Mouse (Mus musculus): Measurements from ENCODE around the gene Sema4d. TPM values are rescaled to one million over a fixed set of nuclear protein-coding genes. Genes with fewer than 3 reads are reported as not detected.
A peak's percentile ranks its signal among the peaks of the same experiment; 100 is the strongest.

The Sema4d gene
- total and polyA plus RNA-seq, 2 experiments from 2014 or later = 13.7 to 33.1 TPM

GRCm38 (mm10) chr13:51792135-51792573, 1.4 kb downstream of the Sema4d start:
- Histone ChIP-seq H3K27me3 (ENCODE audit: insufficient read depth, low read length) (no peaks in the 10 kb centered on the region), H3K4me3 (ENCODE audit: low read length) (peak overlapping the region; percentile 80), H3K4me2 (ENCODE audit: low read depth, low read length) (peak overlapping the region; percentile 80), H3K27ac (peak overlapping the region; percentile 72; the same call in 1 of the 2 replicates), H3K9me3 (ENCODE audit: low read length) (no peaks in the 10 kb centered on the region), H3K9ac (replicated peaks; ENCODE audit: low read length) (peak overlapping the region; percentile 81), H3K36me3 (ENCODE audit: insufficient read depth, low read length) (no peaks in the 10 kb centered on the region), H3K4me1 (ENCODE audit: insufficient read depth, low read length) (peaks cover 25% of the 10 kb centered on the region)
- DNase-seq (ENCODE audit: low spot score) (no peak), ATAC-seq (peak; percentile 52)
- no peak for TF ChIP-seq CTCF (IDR thresholded peaks at IDR 0.05; ENCODE audit: low read depth)
- WGBS = 20% methylated on average over 11 of the region's 11 CpGs

GRCm38 (mm10) chr13:51791604-51792003, 1.9 kb downstream of the Sema4d start:
- Histone ChIP-seq H3K36me3 (ENCODE audit: insufficient read depth, low read length) (no peaks in the 10 kb centered on the region), H3K4me3 (ENCODE audit: low read length) (peak overlapping the region; percentile 80), H3K4me1 (ENCODE audit: insufficient read depth, low read length) (peaks cover 25% of the 10 kb centered on the region), H3K9me3 (ENCODE audit: low read length) (no peaks in the 10 kb centered on the region), H3K9ac (replicated peaks; ENCODE audit: low read length) (no peak overlapping the region), H3K4me2 (ENCODE audit: low read depth, low read length) (peak overlapping the region; percentile 80), H3K27me3 (ENCODE audit: insufficient read depth, low read length) (no peaks in the 10 kb centered on the region), H3K27ac (no peak overlapping the region)
- WGBS = 61% methylated on average over 3 of the region's 3 CpGs
- ATAC-seq = no peak
- no peak for TF ChIP-seq CTCF (IDR thresholded peaks at IDR 0.05; ENCODE audit: low read depth)
- DNase-seq (ENCODE audit: low spot score) = no peak

DNA sequence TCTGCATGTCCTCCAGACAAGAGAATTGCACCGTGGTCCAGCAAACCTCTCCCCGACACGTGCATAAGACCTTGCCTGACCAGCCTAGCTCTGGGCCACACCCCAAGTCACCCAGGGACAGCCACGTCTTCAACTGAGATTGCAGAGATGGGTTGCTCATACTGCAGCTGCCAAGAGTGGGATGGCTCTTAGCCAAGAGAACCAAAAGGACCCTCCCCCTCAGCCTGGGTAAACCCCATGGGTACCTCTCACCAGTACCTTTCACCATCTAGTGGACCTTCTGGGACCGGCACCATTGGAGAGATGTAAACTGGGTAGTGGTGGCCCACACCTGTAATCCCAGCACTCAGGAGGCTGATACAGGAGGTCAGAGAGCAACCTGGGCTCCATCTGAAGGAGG, 2.8 kb downstream of the Sema4d start:
- Histone ChIP-seq H3K4me2 (ENCODE audit: low read depth, low read length) (no peak overlapping the region), H3K9ac (replicated peaks; ENCODE audit: low read length) (no peak overlapping the region), H3K4me1 (ENCODE audit: insufficient read depth, low read length) (peaks cover 25% of the 10 kb centered on the region), H3K4me3 (ENCODE audit: low read length) (no peak overlapping the region), H3K27me3 (ENCODE audit: insufficient read depth, low read length) (no peaks in the 10 kb centered on the region), H3K27ac (no peak overlapping the region), H3K9me3 (ENCODE audit: low read length) (no peaks in the 10 kb centered on the region), H3K36me3 (ENCODE audit: insufficient read depth, low read length) (no peaks in the 10 kb centered on the region)
- TF ChIP-seq CTCF (IDR thresholded peaks at IDR 0.05; ENCODE audit: low read depth) = 0 out of 2 replicates have a peak, but pooled peaks have one; percentile 2
- WGBS = 55% methylated on average over 5 of the region's 5 CpGs
- ATAC-seq = no peak
- DNase-seq (ENCODE audit: low spot score) = no peak

GRCm38 (mm10) chr13:51787858-51788257, 5.7 kb downstream of the Sema4d start:
- Histone ChIP-seq H3K36me3 (ENCODE audit: insufficient read depth, low read length) (no peaks in the 10 kb centered on the region), H3K4me3 (ENCODE audit: low read length) (no peak overlapping the region), H3K9me3 (ENCODE audit: low read length) (no peaks in the 10 kb centered on the region), H3K9ac (replicated peaks; ENCODE audit: low read length) (no peak overlapping the region), H3K4me1 (ENCODE audit: insufficient read depth, low read length) (peaks cover 31% of the 10 kb centered on the region), H3K27me3 (ENCODE audit: insufficient read depth, low read length) (no peaks in the 10 kb centered on the region), H3K4me2 (ENCODE audit: low read depth, low read length) (no peak overlapping the region), H3K27ac (no peak overlapping the region)
- TF ChIP-seq CTCF (IDR thresholded peaks at IDR 0.05; ENCODE audit: low read depth) = no peak
- no peak for ATAC-seq
- DNase-seq (ENCODE audit: low spot score) = no peak
- 46% methylated on average over 2 of the region's 2 CpGs for WGBS

DNA sequence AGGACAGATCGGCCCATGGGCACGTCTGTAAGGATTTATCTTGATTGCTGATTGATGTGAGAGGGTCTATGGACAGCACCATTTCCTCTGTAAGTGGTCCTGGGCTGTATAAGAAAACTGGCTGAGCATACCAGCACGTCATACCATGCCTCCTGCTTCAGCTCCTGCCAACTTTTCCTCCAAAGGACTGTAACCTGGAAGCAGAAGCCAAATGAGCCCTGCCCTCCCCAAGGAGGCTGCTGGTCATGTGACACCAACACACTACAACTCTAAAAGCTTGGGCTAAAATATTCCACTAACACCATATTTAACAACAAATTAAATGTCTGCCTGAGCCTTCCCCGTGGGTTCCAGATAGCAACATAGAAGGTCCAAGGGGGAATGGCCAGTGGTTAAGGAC, 6.9 kb downstream of the Sema4d start:
- Histone ChIP-seq H3K4me1 (ENCODE audit: insufficient read depth, low read length) (peaks cover 19% of the 10 kb centered on the region), H3K4me3 (ENCODE audit: low read length) (no peak overlapping the region), H3K4me2 (ENCODE audit: low read depth, low read length) (no peak overlapping the region), H3K27ac (no peak overlapping the region), H3K36me3 (ENCODE audit: insufficient read depth, low read length) (no peaks in the 10 kb centered on the region), H3K27me3 (ENCODE audit: insufficient read depth, low read length) (no peaks in the 10 kb centered on the region), H3K9me3 (ENCODE audit: low read length) (no peaks in the 10 kb centered on the region), H3K9ac (replicated peaks; ENCODE audit: low read length) (no peak overlapping the region)
- no peak for ATAC-seq
- 78% methylated on average over 4 of the region's 4 CpGs for WGBS
- TF ChIP-seq CTCF (IDR thresholded peaks at IDR 0.05; ENCODE audit: low read depth) = no peak
- no peak for DNase-seq (ENCODE audit: low spot score)

- H3K4me3 ChIP-seq (ENCODE audit: low read length) = no peak overlapping the region
- no peaks in the 10 kb centered on the region for H3K27me3 ChIP-seq (ENCODE audit: insufficient read depth, low read length)
- WGBS = 92% methylated on average over 8 of the region's 8 CpGs
- H3K36me3 ChIP-seq (ENCODE audit: insufficient read depth, low read length) = no peaks in the 10 kb centered on the region
- peaks cover 6% of the 10 kb centered on the region; the same call in 1 of the 2 replicates for H3K4me1 ChIP-seq (ENCODE audit: insufficient read depth, low read length)
- H3K4me2 ChIP-seq (ENCODE audit: low read depth, low read length) = no peak overlapping the region
- no peaks in the 10 kb centered on the region for H3K9me3 ChIP-seq (ENCODE audit: low read length)
- no peak for DNase-seq (ENCODE audit: low spot score)
- TF ChIP-seq CTCF (IDR thresholded peaks at IDR 0.05; ENCODE audit: low read depth) = no peak
- ATAC-seq = no peak
- no peak overlapping the region for H3K9ac ChIP-seq (replicated peaks; ENCODE audit: low read length)
- H3K27ac ChIP-seq = no peak overlapping the region
These were observed 9.1 kb downstream of the Sema4d start for GRCm38 (mm10) chr13:51784476-51784875.

GRCm38 (mm10) chr13:51783857-51784256, 9.7 kb downstream of the Sema4d start:
- H3K4me1 ChIP-seq (ENCODE audit: insufficient read depth, low read length) = peaks cover 6% of the 10 kb centered on the region; the same call in 1 of the 2 replicates
- no peak overlapping the region for H3K9ac ChIP-seq (replicated peaks; ENCODE audit: low read length)
- H3K9me3 ChIP-seq (ENCODE audit: low read length) = no peaks in the 10 kb centered on the region
- H3K4me2 ChIP-seq (ENCODE audit: low read depth, low read length) = no peak overlapping the region
- H3K4me3 ChIP-seq (ENCODE audit: low read length) = no peak overlapping the region
- H3K27me3 ChIP-seq (ENCODE audit: insufficient read depth, low read length) = no peaks in the 10 kb centered on the region
- ATAC-seq = peak; percentile 44
- no peaks in the 10 kb centered on the region for H3K36me3 ChIP-seq (ENCODE audit: insufficient read depth, low read length)
- peak overlapping the region; percentile 65 for H3K27ac ChIP-seq
- no peak for TF ChIP-seq CTCF (IDR thresholded peaks at IDR 0.05; ENCODE audit: low read depth)
- DNase-seq (ENCODE audit: low spot score) = peak; percentile 42
- 60% methylated on average over 6 of the region's 6 CpGs for WGBS

Measured in hindbrain, postnatal 0 days (tissue).